Mouse (Mus musculus) naive thymus-derived CD4-positive, alpha-beta T cell, adult 2 months (primary cell): ENCODE measurements around the gene Nol4l.

Experiments
- DNase-seq: peaks from one replicate; pipeline ENCODE4 v3.0.0-alpha.2; 2011; ENCODE audit warnings: low read depth

The Nol4l gene

DNA sequence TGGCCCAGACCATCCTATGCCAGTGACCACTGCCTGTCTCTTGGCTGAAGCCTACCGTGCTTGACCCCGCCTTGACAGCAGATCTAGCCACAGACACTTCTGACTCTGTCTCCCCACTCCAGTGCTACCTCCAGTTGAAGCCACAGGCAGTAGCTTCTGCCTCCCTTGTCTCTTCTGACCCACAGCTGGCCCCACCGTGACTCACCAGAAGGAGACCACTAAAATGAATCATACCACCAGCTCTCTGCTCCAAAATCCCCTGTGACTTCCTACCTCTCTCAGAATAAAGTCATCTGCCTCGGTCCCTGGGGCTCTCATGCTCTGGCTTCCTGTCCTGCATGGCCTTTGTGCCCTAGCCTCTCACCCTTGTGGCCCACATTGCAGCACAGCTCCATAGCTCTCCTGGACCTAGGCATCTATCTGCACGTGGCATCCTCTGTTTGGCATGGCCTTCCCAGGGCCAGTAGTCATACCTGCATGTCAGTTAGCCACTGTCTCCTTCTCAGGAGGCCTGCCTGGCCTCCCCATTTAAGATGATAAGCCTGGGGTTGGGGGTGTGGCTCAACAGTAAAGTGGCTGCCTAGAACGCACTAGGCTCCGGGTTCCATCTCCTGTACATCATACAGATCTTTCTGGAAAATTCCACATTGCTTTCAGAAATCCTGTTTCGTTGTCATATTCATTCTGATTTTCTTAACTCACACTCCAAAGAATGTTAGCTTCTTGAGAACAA lies 13.3 kb upstream of the Nol4l start:
- DNase-seq: no peak

DNA sequence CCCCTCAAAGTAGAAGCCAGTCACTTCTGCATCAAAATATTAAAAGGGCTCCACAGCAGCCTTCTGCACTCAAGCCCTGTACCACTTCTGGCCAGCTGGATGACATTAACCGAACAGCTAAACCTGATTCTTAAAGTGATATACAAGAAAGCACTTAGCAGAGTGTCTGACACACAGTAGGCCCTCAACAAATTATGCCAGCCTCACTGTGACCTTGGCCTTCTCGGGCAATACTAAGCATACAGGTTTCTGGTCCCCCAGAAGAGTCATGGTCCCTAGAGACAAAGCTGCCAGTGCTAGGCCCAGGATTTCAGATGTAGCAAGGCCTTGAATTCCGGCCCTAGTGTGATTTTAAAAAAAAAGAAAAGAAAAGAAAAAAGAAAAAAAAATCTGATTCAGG lies 9.1 kb upstream of the Nol4l start:
- DNase-seq: no peak

DNA sequence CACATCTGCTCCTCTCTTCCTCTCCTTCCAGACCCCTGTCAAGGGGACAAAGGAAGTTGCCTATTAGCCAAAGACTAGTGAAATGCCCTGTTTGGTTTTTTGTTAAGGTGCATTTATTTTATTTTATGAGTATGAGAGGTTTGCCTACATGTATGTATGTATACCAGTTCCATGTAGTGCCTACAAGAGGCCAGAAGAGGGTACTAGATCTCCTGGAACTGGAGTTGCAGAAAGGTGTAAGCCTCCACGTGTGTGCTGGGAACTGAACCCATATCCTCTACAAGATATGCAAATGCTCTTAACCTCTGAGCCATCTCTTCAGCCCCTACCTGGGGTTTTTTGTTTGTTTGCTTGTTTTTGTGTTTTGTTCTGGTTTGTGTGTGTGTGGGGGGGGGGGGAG lies 4.2 kb upstream of the Nol4l start:
- DNase-seq: no peak

DNA sequence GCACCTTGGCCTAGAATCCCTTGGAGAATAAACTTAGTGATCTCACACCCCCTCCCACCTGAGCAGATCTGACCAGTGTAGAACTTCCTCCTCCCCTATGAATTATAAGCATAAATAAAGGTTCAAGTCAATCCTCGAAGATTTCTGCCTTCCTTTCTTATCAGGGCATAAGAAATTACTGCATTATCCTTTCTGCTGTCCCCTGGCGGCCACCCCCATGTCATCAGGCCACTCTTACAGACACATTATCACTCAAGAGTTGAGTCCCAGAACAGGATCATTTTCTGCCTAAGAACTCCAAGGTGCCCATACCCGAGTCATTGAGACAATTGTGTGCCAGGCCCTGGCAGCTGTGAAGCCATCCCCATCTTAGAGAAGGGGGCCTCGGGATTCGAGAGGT lies 1.2 kb upstream of the Nol4l start:
- DNase-seq: peak; percentile 17

DNA sequence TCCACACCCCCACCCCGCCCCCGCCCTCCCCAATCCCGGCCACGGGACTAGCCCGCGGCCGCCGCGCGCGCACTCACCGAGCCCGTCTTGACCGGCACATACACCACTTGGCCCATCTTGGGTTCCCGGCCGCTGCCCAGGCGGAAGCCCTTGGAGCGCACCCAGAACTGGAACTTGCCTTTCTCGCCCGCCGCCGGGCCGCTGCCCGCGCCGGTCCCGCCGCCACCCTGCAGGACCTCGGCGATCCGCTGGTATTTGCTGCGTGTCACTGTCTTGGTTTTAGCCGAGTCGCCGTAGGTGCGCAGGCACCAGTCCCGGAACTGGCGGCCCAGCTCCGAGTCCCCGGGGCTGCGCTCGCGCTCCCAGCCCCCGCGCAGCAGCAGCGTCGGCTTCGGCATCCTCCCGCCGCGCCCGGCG lies 398 bp downstream of the Nol4l start:
- DNase-seq: peak; percentile 57

DNA sequence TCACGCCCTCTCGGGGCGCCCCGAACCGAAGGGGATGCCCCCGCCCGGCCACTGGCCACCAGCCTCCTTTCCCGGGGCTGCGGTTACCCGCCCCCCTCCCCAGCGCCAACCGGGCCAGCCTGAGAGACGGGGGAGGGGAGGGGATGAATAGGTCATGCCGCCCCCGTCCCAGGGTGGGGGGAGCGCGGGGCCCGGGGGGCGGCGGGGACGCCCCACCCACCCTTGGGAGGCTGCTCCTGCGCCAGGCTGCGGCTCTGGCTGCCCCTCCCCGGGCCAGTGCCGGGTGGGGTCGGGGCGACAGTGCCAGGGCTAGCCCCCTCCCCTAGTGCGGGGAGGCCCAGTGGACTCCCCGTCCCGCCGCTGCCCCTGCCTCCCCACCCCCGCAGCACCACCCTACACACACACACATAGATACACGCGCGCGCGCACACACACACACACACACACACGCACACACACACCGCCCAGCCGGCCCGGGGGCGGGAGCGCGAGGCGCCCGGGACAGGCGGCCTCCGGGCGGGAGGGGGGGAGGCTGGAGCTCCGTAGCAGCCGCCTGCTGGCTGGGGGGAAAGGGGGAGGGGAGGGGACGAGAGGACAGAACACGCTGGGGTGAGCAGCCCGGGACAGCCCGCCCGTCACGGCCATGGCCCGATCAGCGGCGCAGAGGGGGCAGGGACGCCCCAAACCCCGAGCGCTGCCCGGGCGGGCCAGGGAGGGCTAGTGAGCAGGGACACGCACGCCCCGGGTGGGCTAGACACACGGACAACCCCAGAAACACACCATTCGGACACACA lies 1.0 kb downstream of the Nol4l start:
- DNase-seq: peak; percentile 46

DNA sequence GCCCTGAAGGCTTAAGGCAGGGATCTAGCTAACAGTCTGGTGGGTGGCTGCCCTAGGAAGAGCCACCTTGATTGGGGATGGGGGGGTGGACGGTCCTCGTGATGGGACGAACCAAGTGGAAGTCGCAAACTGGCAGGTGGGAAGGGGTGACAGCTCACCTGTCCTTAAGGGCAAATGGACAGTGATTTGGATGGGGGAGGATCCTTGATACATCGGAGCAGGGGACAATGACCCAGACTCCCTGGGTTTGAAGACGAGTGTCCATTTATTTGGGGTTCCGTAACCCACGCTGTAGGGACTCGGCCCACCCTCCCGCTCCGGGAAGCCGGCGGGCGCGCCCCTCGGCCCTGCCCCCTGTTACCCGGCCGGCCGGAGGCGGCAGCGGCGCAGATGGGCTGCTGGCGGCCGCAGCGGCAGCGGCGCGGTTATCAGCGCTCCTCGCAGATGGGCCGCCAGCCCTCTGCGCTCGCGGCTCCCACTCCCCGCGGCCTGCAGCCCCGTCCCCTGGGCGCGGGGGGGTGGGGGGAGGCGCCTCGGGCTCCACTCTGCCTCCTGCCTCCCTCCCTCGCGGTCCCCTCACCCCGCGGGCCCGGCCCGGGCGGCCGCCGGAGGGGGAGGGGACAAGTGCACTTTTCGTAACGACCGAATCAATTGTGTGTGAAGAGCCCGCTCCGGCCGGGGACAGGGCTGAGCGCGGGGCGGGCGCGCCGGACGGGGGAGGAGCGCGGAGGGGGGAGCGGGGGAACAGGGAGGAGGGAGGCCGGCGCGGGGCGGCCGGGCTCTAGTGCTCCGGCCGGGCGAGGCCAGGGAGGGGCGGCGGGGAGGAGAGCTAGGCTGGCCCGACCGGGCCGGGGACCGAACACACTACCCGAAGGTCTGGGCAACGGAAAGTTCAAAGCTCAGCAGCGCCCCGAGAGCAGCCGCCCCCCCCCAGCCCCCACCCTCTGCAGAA lies 1.9 kb downstream of the Nol4l start:
- DNase-seq: peak; percentile 35

DNA sequence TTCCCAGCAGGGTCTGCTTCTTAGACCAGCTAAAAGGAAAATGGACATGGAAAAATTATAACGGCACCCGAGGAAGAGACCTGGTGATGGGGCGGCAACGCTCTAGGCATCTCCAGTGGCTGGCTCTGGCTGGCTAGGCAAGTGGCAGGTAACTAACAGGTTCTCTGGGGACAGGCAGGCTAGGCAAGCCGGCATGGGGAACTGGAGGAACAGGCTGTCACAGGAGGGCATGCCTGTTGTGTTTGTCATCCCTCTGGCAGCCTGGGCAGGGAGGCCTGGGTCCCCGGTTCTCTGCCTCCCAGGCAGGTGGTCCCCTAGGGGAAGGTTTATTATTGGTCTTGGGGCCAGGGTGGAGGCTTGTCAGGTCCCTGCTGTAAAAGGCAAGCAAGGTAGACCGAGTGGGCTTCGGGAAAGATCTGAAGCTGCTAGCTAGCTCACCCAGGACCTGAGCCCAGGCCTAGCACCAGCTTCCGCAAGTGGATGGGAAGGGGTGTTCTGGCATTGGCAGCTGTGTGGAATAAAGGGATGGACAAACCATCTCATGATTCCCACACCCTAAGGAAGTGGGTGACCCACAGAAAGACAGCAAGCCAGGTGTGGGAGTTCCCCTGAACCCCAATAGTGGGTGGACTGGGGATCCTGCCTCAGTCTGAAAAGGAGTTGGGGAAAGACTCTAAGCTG lies 2.8 kb downstream of the Nol4l start:
- peak; percentile 29 for DNase-seq

DNA sequence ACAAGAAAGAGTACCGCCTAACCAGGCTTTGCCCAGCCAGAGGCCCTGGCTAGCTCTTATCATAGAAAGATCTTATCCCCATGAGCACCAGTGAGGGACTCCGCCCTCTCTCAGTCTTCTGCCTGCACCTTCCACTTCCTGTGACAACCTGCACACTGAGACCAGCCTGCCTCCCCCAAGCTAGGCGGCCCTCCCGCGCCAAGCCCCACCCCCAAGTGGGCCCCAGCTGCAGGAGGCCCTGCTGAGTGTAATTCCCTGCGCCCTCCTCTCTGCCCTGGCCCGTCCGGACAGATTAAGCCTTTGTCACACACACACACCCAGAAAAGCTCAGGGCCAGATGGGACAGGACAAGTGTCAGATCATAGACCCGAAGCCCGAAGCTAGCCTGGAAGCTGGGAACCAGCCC lies 3.9 kb downstream of the Nol4l start:
- DNase-seq: peak; percentile 71

DNA sequence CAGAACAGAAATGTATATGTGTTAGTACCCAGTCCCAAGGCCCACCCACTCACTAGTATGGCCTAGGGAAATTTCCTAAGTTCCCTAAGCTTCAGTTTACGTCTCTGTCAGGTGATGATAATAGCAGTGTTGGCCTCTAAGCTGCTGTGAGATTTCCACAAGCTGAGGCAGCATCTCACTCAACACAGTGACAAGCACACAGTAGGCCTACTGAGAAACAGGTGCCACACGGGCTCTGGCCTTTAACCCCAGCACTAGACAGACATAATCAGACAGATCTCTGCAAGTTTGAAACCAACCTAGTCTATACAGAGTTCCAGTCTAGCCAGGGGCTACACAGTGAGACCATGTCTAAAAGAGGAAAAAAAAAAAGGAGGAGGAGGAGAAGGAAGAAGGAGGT lies 5.0 kb downstream of the Nol4l start:
- DNase-seq: no peak

DNA sequence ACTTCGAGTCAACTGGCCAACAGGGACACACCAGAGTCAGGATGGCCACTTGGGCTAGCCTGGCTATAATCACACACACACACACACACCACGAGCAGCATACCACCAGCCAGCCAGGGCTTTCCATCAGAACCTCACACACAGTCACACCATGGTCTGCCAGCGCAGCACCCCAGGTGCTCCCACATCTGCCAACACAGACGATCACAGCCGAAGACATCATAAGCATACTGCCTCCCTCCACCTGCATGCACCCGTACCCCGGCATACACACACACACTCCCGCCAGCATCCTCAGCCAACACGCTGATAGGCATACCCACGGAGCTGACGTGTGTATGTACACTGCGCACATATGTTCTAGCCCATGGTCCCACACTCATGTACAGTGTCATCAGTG lies 6.1 kb downstream of the Nol4l start:
- no peak for DNase-seq

DNA sequence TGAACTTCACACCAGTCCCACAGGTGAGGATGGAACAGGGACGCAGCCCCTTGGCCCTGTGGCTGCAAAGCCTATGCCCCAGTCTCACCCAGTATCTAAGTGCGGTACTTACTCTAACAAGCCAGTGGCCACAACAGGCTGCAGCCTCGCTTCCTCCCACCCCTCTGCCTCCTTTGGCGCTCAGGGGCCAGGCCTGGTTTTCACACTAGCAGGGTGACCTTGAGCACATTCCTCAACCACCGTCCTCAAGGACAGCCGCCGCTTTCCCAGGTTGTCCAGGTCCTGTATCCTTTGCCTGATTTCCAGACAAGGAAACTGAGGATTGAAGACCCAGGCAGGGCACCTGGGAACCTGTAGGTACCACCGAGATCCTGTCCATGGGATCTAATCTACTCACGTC lies 6.6 kb downstream of the Nol4l start:
- no peak for DNase-seq

DNA sequence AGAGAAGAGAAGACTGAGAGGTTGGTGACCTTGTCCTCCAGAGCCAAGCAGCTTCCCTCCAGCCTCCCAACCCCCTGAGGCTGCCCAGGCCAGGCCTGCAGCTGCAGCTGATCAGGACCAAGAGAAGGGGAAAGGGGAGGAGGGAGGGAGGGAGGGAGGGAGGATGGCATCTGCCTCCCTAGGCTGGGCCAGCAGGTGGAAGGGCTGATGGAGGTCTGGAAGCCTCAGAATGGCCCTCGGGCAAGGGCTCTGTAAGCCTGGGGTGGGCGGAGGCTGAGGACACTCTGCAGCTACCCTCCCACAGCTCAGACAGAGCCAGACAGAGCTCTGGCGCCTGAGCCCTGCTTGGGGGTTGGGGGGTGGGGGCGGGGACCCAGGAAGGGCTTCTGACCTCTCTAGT lies 7.5 kb downstream of the Nol4l start:
- no peak for DNase-seq

DNA sequence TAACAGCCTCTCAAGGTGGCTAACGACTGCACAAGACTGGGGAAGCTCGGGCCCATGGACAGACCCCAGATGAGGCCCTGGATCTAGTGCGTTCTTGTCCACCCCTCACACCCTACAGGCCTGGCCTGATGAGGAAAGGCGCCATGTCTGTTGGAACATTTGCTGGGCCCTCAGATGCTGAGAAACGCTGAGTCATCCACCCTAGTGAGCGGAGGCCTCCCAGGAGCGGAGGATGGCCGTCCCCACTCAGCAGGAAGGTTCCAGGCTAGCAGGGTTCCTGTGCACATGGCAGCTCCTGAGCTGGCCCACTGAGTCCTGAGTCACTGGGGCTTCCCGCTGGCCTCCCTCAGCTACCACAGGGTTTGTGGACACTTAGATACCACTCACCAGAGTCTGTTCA lies 9.7 kb downstream of the Nol4l start:
- no peak for DNase-seq

DNA sequence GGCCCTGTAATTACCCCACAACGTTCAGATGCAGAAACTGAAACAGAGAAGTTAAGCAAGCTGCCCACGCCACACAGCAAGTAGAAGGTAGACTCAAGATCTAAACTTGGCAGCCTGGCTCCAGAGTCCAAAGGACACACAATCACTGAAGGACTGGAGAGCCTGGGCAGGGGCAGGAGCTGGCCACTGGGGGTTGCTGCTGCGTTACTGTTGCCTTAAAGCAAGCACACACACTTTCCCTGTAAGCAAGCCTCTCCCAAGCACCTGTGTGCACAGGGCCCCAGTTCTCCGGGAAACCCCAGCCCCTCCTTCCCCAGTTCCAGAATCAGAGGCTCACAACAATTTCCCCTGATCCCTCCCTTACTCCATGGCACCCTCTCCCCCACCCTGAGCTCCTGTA lies 12.8 kb downstream of the Nol4l start:
- DNase-seq: no peak

DNA sequence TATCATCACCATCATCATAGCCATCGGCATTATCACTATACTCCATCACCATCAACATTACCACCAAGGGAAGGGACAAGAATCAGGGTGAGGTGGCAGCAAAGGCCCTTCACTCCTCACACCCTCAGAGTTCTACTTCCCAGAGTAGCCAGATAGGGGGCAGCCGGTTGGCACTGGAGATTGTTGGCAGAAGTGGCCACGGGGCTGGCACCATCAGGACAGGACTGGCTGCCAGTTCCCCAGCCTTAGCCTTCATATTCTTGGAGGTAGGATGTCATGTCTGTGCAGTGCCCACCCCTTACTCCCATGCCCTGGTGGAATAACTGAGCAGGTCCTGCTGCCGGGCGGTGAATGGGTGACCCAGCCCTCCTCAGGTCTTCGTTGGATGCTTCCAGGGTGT lies 14.2 kb downstream of the Nol4l start:
- DNase-seq: no peak

DNA sequence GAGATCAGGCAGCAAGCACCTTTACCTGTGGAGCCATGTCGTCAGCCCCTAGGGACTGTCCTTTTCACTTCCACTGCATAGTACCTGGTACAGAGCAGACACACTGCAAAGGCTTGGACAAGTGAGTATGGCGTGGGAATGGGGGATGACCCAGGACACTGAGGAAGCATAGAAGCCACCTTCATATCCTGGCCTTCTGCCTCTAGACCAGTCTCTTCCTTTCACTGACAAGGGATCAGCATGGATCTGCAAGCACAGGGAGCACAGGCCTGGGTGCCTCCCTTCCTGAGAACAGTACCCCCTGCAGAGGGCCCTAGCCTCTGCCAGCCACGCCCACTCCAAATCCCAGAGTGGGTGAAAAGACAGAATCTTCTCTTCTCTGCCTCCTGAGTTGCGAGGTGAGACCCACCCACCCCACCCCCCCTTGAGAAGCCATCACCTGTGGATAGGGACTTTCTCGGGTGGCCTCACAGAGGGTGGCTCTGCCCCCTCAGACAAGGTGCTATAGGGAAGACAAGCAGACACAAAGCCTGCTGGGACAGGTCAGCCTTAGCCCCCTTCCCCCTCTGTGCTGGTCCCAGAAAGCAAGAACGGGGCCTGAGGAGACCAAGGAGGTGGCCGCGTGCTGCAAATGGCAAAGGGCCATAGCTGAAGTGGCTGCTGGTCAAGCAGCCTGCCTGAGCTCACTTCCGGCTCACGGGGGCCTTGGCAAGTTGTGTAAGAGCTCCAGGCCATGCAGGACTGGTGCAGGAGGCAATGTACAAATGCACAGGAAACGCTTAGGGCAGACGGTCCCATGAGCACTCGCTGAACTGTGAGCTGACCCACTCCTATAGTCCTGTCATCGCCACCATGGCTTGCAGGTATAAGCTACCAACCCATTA lies 15.0 kb downstream of the Nol4l start:
- no peak for DNase-seq

DNA sequence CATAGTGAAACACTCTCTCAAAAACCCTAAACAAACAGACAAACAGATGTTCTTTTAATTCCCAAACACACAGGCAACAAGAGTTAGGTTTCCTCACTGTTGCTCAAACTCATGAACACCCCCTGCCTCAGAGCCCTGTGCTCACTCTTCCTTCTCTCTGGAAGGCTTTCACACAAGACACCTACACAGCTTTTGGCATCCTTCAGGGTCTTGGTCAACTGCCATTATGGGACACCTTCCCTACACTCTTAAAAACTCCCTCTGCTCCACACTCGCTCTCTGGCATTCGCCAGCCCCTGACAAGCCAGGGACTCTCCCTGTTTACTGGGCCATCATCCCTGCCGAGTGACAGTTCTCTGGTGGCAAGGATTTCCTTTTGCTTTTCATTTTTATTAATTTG lies 15.8 kb downstream of the Nol4l start:
- no peak for DNase-seq

DNA sequence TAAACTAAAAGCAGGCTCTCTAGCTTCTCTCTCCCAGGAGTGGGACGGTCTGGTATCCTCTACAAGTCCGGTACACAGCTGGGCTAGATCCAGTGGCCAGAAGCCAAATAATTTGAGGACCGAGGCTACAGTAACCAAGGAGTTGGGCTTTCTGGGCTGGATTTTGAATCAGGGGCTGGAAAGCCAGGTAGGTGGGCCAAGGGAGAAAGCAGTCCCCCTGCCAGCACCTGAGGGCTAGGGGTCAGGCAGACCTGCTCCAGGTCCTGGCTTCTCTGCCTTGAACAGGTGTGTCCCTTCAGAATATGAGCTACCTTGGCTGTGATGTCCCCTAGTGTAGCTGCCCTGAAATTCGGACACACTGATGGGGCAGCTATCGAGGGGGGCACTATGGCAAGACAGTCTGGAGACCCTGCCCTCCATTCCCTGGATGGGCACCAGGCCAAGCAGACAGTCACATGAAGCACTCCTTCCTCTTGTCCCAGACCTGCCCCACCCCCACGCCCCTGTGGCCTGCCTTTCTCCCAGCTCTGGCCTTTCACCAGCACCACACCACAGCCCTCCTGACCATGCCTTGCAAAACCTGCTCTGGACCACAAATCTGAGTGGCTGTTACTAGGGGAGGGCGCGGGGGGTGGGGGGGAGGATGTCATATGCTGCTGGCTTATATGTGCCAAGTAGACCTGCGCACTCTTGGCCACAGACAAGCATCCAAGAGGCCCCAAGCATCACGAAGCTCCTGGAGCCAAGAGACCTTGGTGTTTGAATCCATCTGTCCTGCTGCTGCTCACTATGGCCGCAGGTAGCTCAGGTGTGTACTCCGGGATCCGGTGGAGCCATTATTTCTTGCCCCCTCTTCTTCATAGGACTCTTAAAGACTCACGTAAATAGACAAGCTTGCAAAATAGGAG lies 17.1 kb downstream of the Nol4l start:
- DNase-seq: no peak

DNA sequence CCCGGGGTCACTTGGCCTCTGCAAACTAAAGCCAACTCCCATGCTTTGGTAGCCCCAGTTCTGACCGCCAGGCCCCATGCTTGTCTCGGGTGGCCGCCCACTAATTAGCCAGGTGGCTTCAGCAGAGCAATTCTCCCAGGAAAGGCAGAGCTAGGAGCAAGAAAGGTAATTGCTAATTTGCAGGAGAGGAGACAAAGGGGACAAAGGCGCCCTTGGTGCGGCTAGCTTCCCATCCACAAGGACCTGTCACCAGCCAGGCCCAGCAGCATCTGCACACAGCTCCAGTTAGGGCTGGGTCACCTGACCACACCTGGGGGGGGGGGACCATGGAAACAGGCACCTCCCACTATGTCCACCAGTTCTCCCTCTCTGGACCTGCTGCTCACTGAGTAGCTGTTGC lies 18.2 kb downstream of the Nol4l start:
- no peak for DNase-seq
